Mouse (Mus musculus) kidney, postnatal 14 days (tissue): ENCODE measurements around the gene Cdk14.

Source experiments
- DNase-seq: peaks from one replicate; pipeline ENCODE4 v3.0.0; 2022; ENCODE audit warnings: mixed read lengths

Cdk14 gene

GRCm38 (mm10) chr5:4891862-4892704 is 528.0 kb downstream of the Cdk14 start:
- no peak for DNase-seq

- no peak for DNase-seq
These were observed 533.0 kb downstream of the Cdk14 start for GRCm38 (mm10) chr5:4887069-4887468.

GRCm38 (mm10) chr5:4882841-4883240 is 537.3 kb downstream of the Cdk14 start:
- DNase-seq, result no peak

- no peak for DNase-seq
These were observed 539.8 kb downstream of the Cdk14 start for GRCm38 (mm10) chr5:4880331-4880730.

GRCm38 (mm10) chr5:4878934-4879333 is 541.2 kb downstream of the Cdk14 start:
- no peak for DNase-seq

- no peak for DNase-seq
These were observed 542.5 kb downstream of the Cdk14 start for GRCm38 (mm10) chr5:4877638-4878037.

GRCm38 (mm10) chr5:4877131-4877631 is 542.9 kb downstream of the Cdk14 start:
- DNase-seq, result no peak

GRCm38 (mm10) chr5:4876653-4877091 is 543.4 kb downstream of the Cdk14 start:
- no peak for DNase-seq

- DNase-seq, result no peak
These were observed 549.9 kb downstream of the Cdk14 start for GRCm38 (mm10) chr5:4870041-4870726.

GRCm38 (mm10) chr5:4868563-4869120 is 551.5 kb downstream of the Cdk14 start:
- DNase-seq, result no peak

GRCm38 (mm10) chr5:4867849-4868562 is 552.1 kb downstream of the Cdk14 start:
- DNase-seq, result no peak

GRCm38 (mm10) chr5:4866945-4867344 is 553.2 kb downstream of the Cdk14 start:
- DNase-seq, result no peak

- peak; percentile 30 for DNase-seq
These were observed 554.0 kb downstream of the Cdk14 start for GRCm38 (mm10) chr5:4866099-4866498.

- DNase-seq, result no peak
These were observed 558.5 kb downstream of the Cdk14 start for GRCm38 (mm10) chr5:4861592-4861991.

GRCm38 (mm10) chr5:4861141-4861540 is 559.0 kb downstream of the Cdk14 start:
- DNase-seq, result no peak

GRCm38 (mm10) chr5:4858032-4858641 is 562.0 kb downstream of the Cdk14 start:
- DNase-seq, result no peak

- no peak for DNase-seq
These were observed 566.6 kb downstream of the Cdk14 start for GRCm38 (mm10) chr5:4853503-4853902.

- DNase-seq, result no peak
These were observed 567.3 kb downstream of the Cdk14 start for GRCm38 (mm10) chr5:4852711-4853320.

GRCm38 (mm10) chr5:4851934-4852710 is 568.0 kb downstream of the Cdk14 start:
- peak; percentile 52 for DNase-seq

- DNase-seq, result no peak
These were observed 568.7 kb downstream of the Cdk14 start for GRCm38 (mm10) chr5:4851245-4851933.
